Mouse (Mus musculus): ENCODE results near the gene Cecr2. TPM values are rescaled to one million over a fixed set of nuclear protein-coding genes. Genes with fewer than 3 reads are reported as not detected.
"Not testable (repeated sequence)": the region's sequence is repeated elsewhere in the genome, so short reads cannot be mapped to it uniquely, and the experiment has no call there.

Gene Cecr2
- total RNA-seq (2021): 10 to 100 TPM; 16.9 to 18.9 TPM
- long read RNA-seq, experiment 1, full-length matches to known transcripts: 3 of 6 reads
- long read RNA-seq, experiment 1, partial matches to known transcripts: 0 of 6 reads
- long read RNA-seq, experiment 1, other reads (novel, unspliced or antisense): 3 of 6 reads
- long read RNA-seq, experiment 2, full-length matches to known transcripts: 4 of 7 reads
- long read RNA-seq, experiment 2, partial matches to known transcripts: 2 of 7 reads
- long read RNA-seq, experiment 2, other reads (novel, unspliced or antisense): 1 of 7 reads

- DNase-seq: peak; percentile 78
Observed at GRCm38 (mm10) chr6:120665816-120666760, at the start of gene Cecr2. Gene Cecr2, plus strand, starts transcription at chr6:120666369.

- no peak for DNase-seq
Observed at GRCm38 (mm10) chr6:120617586-120617985, 48.6 kb upstream of the Cecr2 start.

DNA sequence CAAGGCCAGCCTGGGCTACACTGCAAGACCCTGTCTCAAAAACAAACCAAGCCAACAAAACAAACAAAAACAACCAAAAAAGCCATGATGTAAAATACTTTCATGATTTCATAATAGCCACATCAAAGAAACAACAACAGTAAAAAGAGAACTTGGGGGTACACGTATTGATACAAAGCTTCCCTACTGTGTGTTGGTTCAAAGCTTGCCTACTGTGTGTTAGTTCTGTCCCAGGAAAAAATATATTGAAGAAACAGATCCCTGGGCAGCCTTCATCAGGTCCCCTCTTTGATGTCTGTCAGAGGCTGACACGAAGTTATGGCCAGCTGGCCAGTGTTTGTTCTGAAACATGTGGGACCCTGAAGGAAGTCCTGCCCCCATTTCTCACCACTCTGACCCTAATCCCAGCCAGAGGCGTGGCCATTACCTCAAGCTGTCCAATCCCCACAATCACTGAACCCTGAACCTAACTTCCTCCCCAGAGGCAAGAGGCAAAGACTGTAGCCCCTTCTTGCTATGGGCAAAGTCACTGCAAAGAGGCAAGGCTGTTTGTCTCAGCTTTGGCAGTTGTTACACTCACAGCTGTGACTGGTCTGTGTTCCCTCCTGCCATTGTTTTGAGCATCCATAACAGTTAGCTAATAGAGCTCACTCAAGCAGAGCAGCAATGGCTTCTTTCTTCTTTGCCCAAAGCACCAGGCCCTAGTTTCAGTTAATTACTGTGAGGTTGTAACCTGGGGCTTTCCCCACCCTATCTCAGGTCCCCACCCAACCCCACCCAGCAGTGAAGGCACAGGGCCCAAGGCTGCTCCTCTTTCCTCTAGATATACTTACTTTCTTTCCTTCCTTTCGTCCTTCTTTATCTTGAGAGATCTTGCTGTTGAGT lies 47.4 kb upstream of the Cecr2 start:
- DNase-seq: no peak

DNA sequence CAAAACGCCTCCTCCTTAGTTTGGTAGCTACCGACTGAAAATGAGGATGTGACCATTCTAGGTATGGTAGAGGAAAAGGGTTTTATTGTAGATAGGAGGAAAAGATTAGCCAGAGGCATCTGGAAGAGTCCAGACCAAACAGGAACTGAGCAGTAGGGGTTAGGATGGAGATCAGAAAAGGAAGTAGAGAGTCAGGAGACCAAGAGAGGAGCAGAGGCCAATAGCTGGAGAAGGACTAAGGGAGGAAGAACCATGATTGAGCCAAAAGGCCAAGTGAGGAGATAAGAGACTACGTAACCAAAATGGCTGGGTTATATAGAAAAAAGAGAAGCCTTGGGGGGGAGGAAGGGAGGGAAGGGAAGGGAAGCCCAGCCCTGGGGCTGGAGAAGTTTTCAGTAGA lies 46.0 kb upstream of the Cecr2 start:
- DNase-seq: no peak

DNA sequence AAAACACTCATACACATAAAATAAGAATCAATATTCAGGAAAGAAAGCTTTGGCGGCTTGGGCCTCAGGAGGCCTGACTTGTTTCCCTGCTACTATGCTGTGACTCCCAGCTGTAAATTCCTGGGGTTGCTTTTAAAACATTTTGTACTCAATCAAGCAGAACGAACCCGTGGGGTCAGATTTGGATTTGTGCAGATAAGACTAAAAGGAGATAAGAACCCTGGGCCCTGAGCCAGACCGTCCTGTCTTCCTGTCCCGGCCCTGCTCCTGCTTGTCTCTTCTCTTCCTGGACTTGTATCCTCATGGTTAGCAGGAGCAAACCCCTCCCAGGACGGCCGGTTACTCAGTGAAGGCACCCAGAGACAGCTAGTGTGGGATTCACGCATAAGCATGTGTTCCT lies 41.1 kb upstream of the Cecr2 start:
- no peak for DNase-seq

GRCm38 (mm10) chr6:120627096-120627495 lies 39.1 kb upstream of the Cecr2 start:
- no peak for DNase-seq

DNA sequence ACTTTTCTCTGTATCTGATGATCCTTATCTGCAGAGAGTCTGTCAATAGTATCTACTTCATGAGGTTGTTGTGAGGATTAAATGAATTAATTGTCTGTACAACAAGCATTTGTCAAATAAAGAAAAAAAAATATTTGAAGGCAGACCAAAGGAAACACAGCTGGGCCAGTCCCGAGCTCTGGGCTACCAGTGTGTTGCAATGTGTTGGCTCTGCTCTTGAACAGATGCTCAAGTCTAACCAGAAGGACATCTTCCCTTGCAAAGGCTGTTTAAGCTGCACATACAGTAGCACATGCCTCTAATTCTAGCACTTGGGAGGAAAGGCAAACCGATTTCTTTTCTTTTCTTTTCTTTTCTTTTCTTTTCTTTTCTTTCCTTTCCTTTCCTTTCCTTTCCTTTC lies 37.2 kb upstream of the Cecr2 start:
- DNase-seq: no peak

DNA sequence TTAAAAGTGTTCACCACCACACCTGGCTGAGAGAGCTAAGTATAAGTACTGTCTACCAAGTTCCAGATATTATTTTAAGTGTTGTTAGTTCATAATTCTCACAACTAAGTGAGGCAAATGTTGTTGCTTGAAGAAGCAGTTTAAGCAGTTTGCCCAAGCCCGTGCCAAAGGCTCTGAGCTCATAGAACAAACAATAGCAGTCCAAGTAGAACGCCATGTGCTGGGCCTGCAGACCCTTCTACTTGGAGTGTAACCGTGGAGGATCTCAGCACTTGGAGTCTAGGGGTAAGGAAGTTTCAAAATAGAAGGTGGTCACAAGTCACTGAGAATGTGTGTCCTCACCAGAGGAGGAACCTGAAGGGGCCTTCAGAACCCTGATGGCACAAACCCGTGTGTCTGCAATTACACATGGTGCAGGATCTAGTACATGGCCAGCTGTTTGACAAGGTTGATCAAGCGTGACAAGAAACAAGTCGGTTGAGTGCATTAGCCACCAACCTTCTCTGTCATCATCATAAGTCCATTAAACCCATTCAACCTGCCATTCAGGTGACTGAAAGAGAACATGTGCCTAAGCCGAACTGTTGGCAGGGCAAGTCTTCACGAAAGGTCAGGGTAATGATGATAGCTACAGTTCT lies 30.7 kb upstream of the Cecr2 start:
- DNase-seq: no peak

GRCm38 (mm10) chr6:120639547-120639946 lies 26.6 kb upstream of the Cecr2 start:
- no peak for DNase-seq

GRCm38 (mm10) chr6:120641866-120642378 lies 24.2 kb upstream of the Cecr2 start:
- DNase-seq: no peak

DNA sequence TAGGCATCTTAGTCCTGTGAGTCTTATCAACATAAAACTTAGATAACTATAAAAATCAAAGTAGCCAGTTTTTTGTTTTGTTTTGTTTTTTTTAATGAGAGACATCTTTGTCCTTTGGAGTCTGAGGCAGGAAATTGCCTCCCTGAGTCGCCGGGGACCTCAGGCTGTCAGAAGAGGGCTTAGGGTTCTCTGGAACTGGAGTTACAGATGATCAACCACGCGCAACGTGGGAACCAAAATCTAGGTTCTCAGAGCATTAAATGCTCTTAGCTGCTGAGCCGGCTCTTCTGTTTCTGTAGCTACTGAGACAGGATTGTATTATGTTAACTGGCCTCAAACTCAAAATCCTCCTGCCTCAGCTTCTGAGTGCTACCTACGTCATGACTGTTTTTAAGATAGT lies 22.4 kb upstream of the Cecr2 start:
- DNase-seq: no peak

GRCm38 (mm10) chr6:120644346-120645299 lies 21.5 kb upstream of the Cecr2 start:
- no peak for DNase-seq

GRCm38 (mm10) chr6:120647246-120648028 lies 18.7 kb upstream of the Cecr2 start:
- DNase-seq: not testable (repeated sequence)

DNA sequence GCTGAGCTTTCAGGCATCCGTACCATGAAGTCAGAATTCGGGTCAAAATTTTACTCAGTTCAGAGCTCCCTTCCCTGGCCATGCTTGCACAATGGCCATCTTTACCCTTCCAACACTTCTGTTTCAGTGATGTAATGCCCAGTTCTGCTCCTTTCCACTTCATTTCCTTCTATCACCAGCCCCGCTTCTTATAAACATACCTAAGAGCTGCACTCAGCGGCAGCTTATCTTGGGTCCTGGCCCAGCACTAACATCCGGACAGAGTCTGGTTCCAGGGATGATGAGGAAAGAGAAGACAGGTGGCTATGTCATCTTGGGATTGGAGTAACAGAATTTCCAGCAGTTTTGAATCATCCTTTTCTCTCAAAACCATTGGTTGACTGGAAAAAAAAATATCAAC lies 18.0 kb upstream of the Cecr2 start:
- no peak for DNase-seq

GRCm38 (mm10) chr6:120652666-120653065 lies 13.5 kb upstream of the Cecr2 start:
- DNase-seq: no peak

DNA sequence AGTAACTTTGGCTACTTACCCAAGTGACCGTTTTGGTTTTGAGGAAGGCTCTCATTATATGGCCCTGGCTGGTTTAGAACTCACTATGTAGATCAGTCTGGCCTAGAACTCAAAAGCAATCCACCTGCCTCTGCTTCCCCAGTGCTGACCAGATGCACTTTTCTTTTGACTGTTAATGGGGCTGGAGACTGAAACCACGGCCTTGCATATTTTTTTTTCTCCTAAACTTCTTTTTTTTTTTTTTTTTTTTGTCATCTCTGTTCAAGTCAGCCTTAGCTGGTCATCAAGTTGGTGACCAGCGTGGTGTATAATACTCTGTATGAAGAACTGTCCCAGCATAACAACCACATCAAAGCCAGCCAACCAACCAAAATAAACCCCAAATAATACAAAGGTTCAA lies 10.5 kb upstream of the Cecr2 start:
- DNase-seq: no peak

GRCm38 (mm10) chr6:120658848-120659247 lies 7.3 kb upstream of the Cecr2 start:
- DNase-seq: no peak

- peak; percentile 65 for DNase-seq
Observed at GRCm38 (mm10) chr6:120665415-120665815, 754 bp upstream of the Cecr2 start.

- peak; percentile 57 for DNase-seq
Observed at GRCm38 (mm10) chr6:120666761-120667421, 722 bp downstream of the Cecr2 start.
